Mouse (Mus musculus): ENCODE data around the gene Atp8b3.

GRCm38 (mm10) chr10:80538710-80539394 is at the start of gene Atp8b3:
- TF ChIP-seq POLR2A (IDR thresholded peaks at IDR 0.05; ENCODE audit: borderline replicate concordance, low read depth, low read length) = no peak
- no peak for TF ChIP-seq CTCF (IDR thresholded peaks at IDR 0.05; ENCODE audit: low read depth, low read length)
